Mouse (Mus musculus): Measurements from ENCODE around the gene Pmfbp1. TPM values are rescaled to one million over a fixed set of nuclear protein-coding genes. Genes with fewer than 3 reads are reported as not detected.

The Pmfbp1 gene
- total RNA-seq, 2 experiments from 2014 or later, result 0.18 TPM; not detected in 1

DNA sequence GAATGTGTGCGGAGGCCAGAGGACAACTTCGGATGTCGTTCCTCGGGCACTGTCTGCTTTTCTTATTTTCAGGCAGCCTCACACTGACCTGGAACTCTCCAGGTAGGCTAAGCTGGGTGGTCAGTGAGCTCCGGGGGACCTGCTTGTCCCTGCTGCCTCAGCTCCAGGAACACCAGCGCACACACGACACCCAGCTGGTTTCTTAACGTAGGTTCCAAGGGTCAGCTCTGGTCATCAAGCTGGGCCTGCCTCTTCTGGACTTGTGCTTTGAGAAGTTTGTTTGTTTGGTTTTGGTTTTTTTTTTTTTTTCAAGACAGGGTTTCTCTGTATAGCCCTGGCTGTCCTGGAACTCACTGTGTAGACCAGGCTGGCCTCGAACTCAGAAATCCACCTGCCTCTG is 97.1 kb downstream of the Pmfbp1 start:
- no peak for DNase-seq (ENCODE audit: low spot score in 2 of 2)

DNA sequence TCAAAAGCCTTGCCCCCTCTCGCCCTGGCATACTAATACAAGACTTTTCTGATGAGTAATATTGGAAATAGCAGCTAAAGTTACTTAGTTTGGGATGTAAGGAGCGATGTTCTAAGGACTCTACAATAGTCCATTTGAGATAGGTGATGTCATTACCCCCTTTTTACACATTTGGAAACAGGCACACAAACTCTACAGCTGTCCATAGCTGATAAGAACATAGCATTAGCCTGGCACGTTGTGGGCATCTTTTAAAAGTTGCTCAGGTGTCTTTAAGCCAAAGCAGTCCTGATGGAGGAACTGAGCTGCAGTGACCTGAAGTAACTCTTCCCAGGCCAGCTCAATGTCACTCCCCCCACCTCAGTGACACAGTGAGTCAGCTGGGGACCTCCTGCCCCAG is 97.5 kb downstream of the Pmfbp1 start:
- no peak for DNase-seq (ENCODE audit: low spot score in 2 of 2)

GRCm38 (mm10) chr8:109592164-109592563 is 98.3 kb downstream of the Pmfbp1 start:
- no peak for DNase-seq (ENCODE audit: low spot score in 2 of 2)

Other genes starting within 250 kb of the Pmfbp1 start
- 10 to 100 TPM; 22.7 to 24.8 TPM for gene Dhx38, start 71.8 kb downstream of the Pmfbp1 start, total RNA-seq (2021)
- 10 to 100 TPM; 12.3 to 13.8 TPM for gene Txnl4b, start 71.9 kb downstream of the Pmfbp1 start, total RNA-seq (2021)
- gene Hp, start 85.1 kb downstream of the Pmfbp1 start, total RNA-seq (2021), result not detected
- gene Dhodh, start 114.6 kb downstream of the Pmfbp1 start, total RNA-seq (2021), result 10 to 100 TPM; 22.2 to 25.6 TPM
- 1 to 10 TPM in 1 of 2 experiments, under 1 TPM in 1; 0.93 to 2.0 TPM for gene Pkd1l3, start 120.5 kb downstream of the Pmfbp1 start, total RNA-seq (2021)
- 10 to 100 TPM; 86.1 to 97.9 TPM for gene Ist1, start 199.2 kb downstream of the Pmfbp1 start, total RNA-seq (2021)
- gene Zfp821, start 211.5 kb downstream of the Pmfbp1 start, total RNA-seq (2021), result 10 to 100 TPM; 49.5 to 55.7 TPM
- gene Atxn1l, start 243.7 kb downstream of the Pmfbp1 start, total RNA-seq (2021), result 10 to 100 TPM; 40.9 to 44.5 TPM